Mouse (Mus musculus) heart, embryonic 12.5 days (tissue): ENCODE measurements at regions not wholly inside any gene's neighbourhood (a gene's known extent, or its start where the extent isn't known, plus 50 kb on each side); places are given as distances from the start of the nearest gene placed in this dataset.

Experiments
- ATAC-seq: fragments of 200-750 bp; cut with Nextera tagmentation; 2 replicates; pipeline ENCODE4 v1.8.0; 2017; ENCODE audit warnings: moderate TSS enrichment, moderate library complexity; ENCODE audit not compliant: insufficient number of reproducible peaks, low FRiP score
- H3K27ac ChIP-seq: fragments of 300-500 bp; sonication (generic); 2 replicates; pipeline ENCODE4 v1.5.1; 2016; ENCODE audit warnings: mild to moderate bottlenecking, moderate library complexity; ENCODE audit not compliant: poor library complexity, severe bottlenecking
- H3K27me3 ChIP-seq: fragments of 300-500 bp; sonication (generic); replicated peaks from 2 replicates; pipeline ENCODE4 v1.6.1; 2016; ENCODE audit warnings: mild to moderate bottlenecking, moderate library complexity
- H3K36me3 ChIP-seq: fragments of 300-500 bp; sonication (generic); 2 replicates; pipeline ENCODE4 v1.6.1; 2016; ENCODE audit warnings: mild to moderate bottlenecking, moderate library complexity
- H3K4me1 ChIP-seq: fragments of 300-500 bp; sonication (generic); replicated peaks from 2 replicates; pipeline ENCODE4 v1.6.1; 2016; ENCODE audit warnings: mild to moderate bottlenecking
- H3K4me2 ChIP-seq: fragments of 300-500 bp; sonication (generic); 2 replicates; pipeline ENCODE4 v1.6.1; 2016; ENCODE audit warnings: mild to moderate bottlenecking, moderate library complexity
- H3K4me3 ChIP-seq: fragments of 300-500 bp; sonication (generic); 2 replicates; pipeline ENCODE4 v1.5.1; 2016; ENCODE audit warnings: mild to moderate bottlenecking
- H3K9ac ChIP-seq: fragments of 300-500 bp; sonication (generic); 2 replicates; pipeline ENCODE4 v1.6.1; 2016; ENCODE audit warnings: mild to moderate bottlenecking, moderate library complexity
- H3K9me3 ChIP-seq: fragments of 300-500 bp; sonication (generic); replicated peaks from 2 replicates; pipeline ENCODE4 v1.6.1; 2016; ENCODE audit warnings: mild to moderate bottlenecking, moderate library complexity
- WGBS: fragments of 180-500 bp; shearing (Covaris S2); methylation state at CpG from one replicate; pipeline ENCODE4 v1.1.7; 2016; 5-methylcytosine and 5-hydroxymethylcytosine counted together

DNA sequence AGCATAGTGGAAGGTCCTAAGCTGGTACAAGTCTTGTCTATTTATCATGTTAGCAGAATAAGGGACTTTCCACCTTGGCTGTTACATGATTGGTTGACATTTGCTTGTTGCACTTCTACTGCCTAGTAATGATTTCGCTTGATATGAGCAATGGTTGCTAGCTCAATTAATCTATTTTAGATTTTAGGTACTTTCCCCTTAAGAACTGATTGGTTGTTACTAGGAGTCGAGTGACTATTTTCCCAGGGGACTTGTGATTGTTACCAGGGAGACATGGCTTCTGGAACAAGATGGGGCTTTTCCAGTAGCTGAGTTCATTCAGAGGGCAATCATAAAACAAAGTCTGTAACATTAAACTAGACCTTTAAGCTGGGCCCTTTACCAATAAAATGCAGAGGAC is 100.9 kb downstream of the Nup35 start:
- no peaks in the 10 kb centered on the region; the same call in 1 of the 2 replicates for H3K9me3 ChIP-seq
- no peak overlapping the region for H3K9ac ChIP-seq
- no peaks in the 10 kb centered on the region for H3K27me3 ChIP-seq
- ATAC-seq: no peak
- WGBS: 42% methylated on average over 2 of the region's 2 CpGs
- H3K4me1 ChIP-seq: no peaks in the 10 kb centered on the region
- H3K4me2 ChIP-seq: no peak overlapping the region
- no peak overlapping the region for H3K4me3 ChIP-seq
- no peak overlapping the region for H3K27ac ChIP-seq
- no peaks in the 10 kb centered on the region for H3K36me3 ChIP-seq

DNA sequence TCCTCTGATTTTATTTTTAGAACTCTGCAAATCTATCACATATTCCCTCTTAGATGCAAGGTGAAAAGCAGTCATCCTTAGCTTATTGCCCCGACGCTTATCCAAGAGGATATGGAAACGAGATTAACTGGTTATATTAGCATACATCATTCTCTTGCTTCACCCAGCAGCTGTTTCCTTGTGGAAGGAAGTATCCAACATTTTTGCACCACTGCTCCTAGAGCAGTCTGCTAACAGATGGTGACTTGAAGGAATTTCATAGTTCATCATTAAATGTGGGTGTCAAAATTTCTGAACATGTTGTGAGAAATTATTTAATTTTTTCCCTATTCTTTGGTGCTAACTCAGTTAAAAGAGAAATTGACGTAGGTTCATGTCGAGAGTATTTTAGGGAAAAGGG is 107.0 kb downstream of the Nup35 start:
- no peak for ATAC-seq
- no peak overlapping the region for H3K4me3 ChIP-seq
- WGBS: 56% methylated on average over 5 of the region's 5 CpGs
- H3K27me3 ChIP-seq: no peaks in the 10 kb centered on the region
- no peak overlapping the region for H3K4me2 ChIP-seq
- no peaks in the 10 kb centered on the region for H3K9me3 ChIP-seq
- H3K9ac ChIP-seq: no peak overlapping the region
- no peaks in the 10 kb centered on the region for H3K36me3 ChIP-seq
- H3K4me1 ChIP-seq: no peaks in the 10 kb centered on the region
- H3K27ac ChIP-seq: no peak overlapping the region

DNA sequence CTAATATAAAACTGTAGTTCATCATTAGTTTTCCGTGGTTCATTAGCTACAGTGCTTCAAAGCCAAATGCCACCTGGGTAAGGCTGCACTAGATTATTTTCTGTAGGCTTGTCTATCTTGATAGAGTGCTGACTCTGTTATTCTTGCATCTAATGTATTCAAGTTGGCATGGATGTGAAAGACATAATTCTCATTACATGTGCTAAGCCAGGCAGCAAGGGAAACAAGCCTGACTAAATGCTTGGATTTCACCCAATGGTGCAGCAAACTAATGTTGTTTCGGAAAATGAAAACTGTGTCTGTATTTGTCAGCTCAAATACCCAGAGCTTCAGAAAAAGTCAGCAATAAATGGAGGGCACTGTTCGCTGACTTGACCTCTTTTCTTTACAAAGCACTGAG is 114.3 kb downstream of the Nup35 start:
- 82% methylated on average over 3 of the region's 3 CpGs for WGBS
- Histone ChIP-seq H3K4me2 (no peak overlapping the region), H3K9ac (no peak overlapping the region), H3K9me3 (no peaks in the 10 kb centered on the region), H3K4me3 (no peak overlapping the region), H3K4me1 (no peaks in the 10 kb centered on the region), H3K27ac (no peak overlapping the region), H3K36me3 (no peaks in the 10 kb centered on the region), H3K27me3 (no peaks in the 10 kb centered on the region)
- no peak for ATAC-seq

DNA sequence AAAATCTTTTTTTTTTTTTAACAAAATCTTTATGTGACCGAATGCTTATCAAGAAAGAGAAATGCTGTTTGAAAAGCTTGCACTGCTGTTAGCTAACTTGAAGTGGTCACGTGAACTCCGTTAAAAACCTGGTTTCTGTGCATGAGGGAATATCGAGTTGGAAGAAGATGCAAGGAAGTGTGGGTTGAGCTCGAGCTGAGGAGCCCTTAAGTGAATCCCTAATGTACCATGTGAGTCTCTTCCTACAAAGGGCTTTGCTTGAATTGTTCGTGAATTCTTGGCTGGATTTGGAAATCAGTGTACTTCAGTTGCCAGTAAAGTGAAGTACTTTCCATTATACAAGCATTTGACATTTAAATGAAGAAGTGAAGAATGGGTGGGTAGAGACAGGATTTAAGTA is 129.7 kb downstream of the Nup35 start:
- H3K4me2 ChIP-seq: no peak overlapping the region
- no peak for ATAC-seq
- no peaks in the 10 kb centered on the region for H3K36me3 ChIP-seq
- H3K4me1 ChIP-seq: no peaks in the 10 kb centered on the region
- H3K9me3 ChIP-seq: peaks cover 2% of the 10 kb centered on the region
- no peak overlapping the region for H3K27ac ChIP-seq
- no peaks in the 10 kb centered on the region for H3K27me3 ChIP-seq
- H3K4me3 ChIP-seq: no peak overlapping the region
- no peak overlapping the region for H3K9ac ChIP-seq
- WGBS: 67% methylated on average over 6 of the region's 6 CpGs

DNA sequence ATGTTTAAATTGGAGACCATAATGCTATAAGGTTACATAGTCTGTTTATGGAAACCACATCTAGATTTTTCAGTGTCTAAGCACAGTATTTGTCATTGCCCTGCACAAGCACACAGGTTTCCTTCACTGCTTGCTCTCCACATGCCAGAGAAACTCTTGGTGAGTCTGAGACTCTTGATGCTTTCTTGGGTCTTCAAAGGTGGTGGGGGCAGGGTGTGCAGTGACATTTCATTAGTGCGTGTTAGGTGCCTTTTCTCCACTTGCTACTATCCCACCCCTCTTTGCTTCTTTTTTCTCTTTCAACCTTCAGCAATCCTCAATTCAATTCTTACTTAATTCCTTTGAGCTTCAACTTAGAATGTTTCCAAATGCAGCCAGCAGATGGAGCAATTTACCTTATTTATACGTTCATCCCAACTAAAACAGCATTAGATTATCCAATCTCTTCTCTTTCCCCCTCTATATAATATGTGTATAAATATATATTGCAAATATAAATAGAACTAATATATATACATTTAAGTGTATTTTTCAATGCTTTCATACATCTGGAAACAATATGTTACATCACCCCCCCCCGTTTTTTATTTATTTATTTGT is 145.1 kb downstream of the Nup35 start:
- no peak overlapping the region for H3K4me2 ChIP-seq
- ATAC-seq: no peak
- no peak overlapping the region for H3K4me3 ChIP-seq
- no peaks in the 10 kb centered on the region for H3K9me3 ChIP-seq
- WGBS: 32% methylated on average over 3 of the region's 3 CpGs
- H3K27me3 ChIP-seq: no peaks in the 10 kb centered on the region
- H3K36me3 ChIP-seq: no peaks in the 10 kb centered on the region
- H3K9ac ChIP-seq: no peak overlapping the region
- no peak overlapping the region for H3K27ac ChIP-seq
- no peaks in the 10 kb centered on the region for H3K4me1 ChIP-seq

DNA sequence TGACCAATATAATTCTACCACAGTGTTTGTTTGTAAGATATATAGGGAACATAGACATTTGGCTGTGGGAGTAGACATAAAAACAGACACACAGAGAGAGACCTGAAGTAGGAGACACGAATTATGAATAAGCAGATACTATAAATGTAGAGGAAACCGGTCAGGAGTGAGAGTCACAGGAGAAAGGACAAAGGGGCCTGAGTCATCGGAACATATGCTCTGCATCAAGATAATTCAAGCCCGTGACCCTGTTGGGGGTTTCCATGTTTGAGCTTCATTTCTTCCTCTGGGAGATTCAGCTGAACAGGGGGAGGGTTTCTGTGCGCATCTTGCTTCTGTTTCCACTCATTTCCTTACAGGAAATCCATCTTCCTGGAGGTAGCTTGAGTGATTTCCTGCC is 154.1 kb downstream of the Nup35 start:
- H3K27ac ChIP-seq: no peak overlapping the region
- 48% methylated on average over 5 of the region's 5 CpGs for WGBS
- no peaks in the 10 kb centered on the region for H3K4me1 ChIP-seq
- no peaks in the 10 kb centered on the region for H3K36me3 ChIP-seq
- H3K9me3 ChIP-seq: no peaks in the 10 kb centered on the region
- H3K9ac ChIP-seq: no peak overlapping the region
- H3K4me2 ChIP-seq: no peak overlapping the region
- no peaks in the 10 kb centered on the region for H3K27me3 ChIP-seq
- no peak for ATAC-seq
- H3K4me3 ChIP-seq: no peak overlapping the region

DNA sequence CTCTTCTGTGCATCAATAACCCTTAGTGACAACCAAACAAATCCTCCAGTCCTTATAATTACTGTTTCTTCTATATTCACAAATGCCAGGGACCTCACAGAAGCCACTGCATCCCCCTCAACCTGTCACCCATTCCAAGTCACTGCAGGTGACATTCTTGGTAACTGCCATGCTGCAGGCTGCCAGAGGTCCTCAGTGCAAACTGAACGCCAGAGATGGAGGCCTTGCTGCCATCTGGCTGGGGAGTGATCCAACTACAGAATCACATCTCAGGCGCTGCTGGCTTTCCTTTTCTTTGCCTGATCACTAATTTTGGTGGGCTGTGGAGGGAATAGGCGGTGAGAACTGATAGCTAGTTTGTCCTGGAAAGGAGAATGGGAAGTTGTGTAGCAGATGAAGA is 155.4 kb downstream of the Nup35 start:
- 66% methylated on average over 3 of the region's 3 CpGs for WGBS
- ATAC-seq: no peak
- Histone ChIP-seq H3K4me3 (no peak overlapping the region), H3K36me3 (no peaks in the 10 kb centered on the region), H3K9ac (no peak overlapping the region), H3K4me2 (no peak overlapping the region), H3K4me1 (no peaks in the 10 kb centered on the region), H3K27me3 (no peaks in the 10 kb centered on the region), H3K9me3 (no peaks in the 10 kb centered on the region), H3K27ac (no peak overlapping the region)

DNA sequence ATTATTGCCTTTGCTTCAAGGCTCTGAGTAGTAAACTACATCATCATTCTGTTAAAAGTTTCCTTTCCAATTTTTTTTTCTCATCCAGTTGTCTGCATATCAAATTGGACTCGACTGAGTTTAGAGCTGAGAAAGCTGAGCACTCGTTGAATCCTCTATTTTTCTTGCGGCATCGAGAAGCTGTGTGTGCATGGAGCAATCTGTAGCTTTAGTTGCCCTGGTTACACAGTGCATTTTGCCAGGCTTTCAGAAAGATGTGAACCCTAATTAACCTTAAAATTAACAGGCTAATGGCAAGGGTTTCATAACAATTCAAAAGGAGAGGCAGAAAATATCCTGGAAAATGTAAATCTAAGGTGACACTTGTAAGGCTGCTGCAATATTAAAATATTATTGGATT is 169.3 kb downstream of the Nup35 start:
- WGBS: 82% methylated on average over 4 of the region's 4 CpGs
- Histone ChIP-seq H3K36me3 (no peaks in the 10 kb centered on the region), H3K4me2 (no peak overlapping the region), H3K27ac (no peak overlapping the region), H3K4me3 (no peak overlapping the region), H3K4me1 (peaks cover 6% of the 10 kb centered on the region; the same call in 1 of the 2 replicates), H3K27me3 (no peaks in the 10 kb centered on the region), H3K9me3 (no peaks in the 10 kb centered on the region), H3K9ac (no peak overlapping the region)
- ATAC-seq: no peak

DNA sequence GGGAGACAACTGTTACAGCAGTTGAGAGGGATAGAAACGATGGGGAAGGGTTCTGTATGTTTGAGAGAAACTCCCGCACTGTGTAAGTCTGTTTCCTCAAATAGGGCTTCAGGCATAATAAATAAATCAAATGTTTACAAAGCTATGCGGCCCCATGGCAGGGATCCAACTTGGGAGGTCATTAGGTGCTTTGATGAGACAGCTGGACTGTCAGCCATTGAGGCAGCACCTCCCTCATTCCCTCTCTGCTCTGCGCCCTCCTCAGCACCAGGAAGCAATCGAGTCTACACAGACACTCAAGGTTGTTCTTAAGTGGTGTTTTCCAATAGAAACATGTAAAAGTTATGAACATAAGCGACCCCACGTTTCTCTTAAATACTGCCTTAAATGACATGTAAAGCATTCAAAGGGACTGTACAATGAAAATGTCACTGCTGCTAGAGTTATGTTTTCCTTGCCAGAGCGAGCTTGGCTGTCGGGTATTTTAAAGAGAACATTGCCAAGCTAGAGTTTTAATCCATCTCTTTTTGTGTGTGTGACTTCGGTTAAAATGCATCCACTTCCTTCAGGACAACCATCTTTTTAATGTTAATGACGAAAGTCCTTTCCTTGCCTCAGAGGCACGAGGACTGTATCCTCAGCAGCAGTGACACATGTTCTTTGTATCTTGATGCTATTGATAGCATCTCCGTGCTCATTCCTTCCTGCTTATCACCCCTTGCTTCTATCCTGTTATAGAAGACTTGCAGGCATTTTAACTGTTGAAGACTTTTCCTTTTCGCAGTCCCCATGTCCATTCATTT is 176.5 kb downstream of the Nup35 start:
- H3K36me3 ChIP-seq: no peaks in the 10 kb centered on the region
- no peak overlapping the region for H3K4me3 ChIP-seq
- H3K4me1 ChIP-seq: peaks cover 4% of the 10 kb centered on the region; the same call in 1 of the 2 replicates
- H3K9ac ChIP-seq: no peak overlapping the region
- no peaks in the 10 kb centered on the region for H3K27me3 ChIP-seq
- ATAC-seq: no peak
- no peak overlapping the region for H3K27ac ChIP-seq
- no peak overlapping the region for H3K4me2 ChIP-seq
- WGBS: 69% methylated on average over 14 of the region's 14 CpGs
- no peaks in the 10 kb centered on the region for H3K9me3 ChIP-seq

DNA sequence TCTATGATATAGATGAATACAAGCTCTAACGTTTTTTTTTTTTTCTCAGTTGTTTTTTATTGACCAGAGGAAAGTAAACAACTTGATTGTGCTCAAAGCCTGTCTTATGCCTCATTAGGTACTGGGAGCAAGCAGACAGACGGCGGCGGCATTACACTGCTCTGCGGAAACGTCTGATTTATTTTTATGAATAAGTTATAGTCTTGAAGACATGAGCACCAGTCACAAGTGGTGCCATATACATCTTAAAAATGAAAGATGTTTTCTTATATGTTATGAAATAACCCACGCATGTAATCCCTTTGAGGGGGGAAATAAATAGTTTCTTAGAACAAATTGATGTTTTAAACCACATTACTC is 177.1 kb downstream of the Nup35 start:
- H3K9me3 ChIP-seq: no peaks in the 10 kb centered on the region
- H3K9ac ChIP-seq: no peak overlapping the region
- H3K4me2 ChIP-seq: no peak overlapping the region
- H3K36me3 ChIP-seq: no peaks in the 10 kb centered on the region
- no peak for ATAC-seq
- H3K27me3 ChIP-seq: no peaks in the 10 kb centered on the region
- peaks cover 4% of the 10 kb centered on the region; the same call in 1 of the 2 replicates for H3K4me1 ChIP-seq
- 80% methylated on average over 7 of the region's 7 CpGs for WGBS
- no peak overlapping the region for H3K27ac ChIP-seq
- H3K4me3 ChIP-seq: no peak overlapping the region

DNA sequence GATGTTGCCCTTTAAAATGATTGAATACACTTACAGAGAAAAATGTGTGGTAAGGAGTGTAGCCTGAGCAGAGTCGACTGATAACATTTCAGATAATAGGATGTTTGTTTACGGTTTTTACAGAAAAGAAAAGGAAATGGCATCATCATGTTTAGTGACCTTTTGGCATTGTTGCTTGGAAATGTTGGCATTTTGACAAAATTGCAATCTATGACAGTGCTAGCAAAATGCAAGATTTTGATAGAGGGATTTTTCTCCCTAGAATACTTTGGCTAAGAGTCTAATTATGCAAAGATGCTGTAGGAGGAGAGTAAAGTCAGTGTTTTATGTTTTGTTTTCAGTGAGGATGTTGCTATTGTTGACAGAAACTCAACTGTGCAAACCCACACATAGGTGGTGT is 202.2 kb downstream of the Nup35 start:
- H3K4me3 ChIP-seq: no peak overlapping the region
- no peaks in the 10 kb centered on the region for H3K9me3 ChIP-seq
- H3K4me2 ChIP-seq: no peak overlapping the region
- ATAC-seq: no peak
- no peak overlapping the region for H3K9ac ChIP-seq
- 57% methylated on average over 2 of the region's 2 CpGs for WGBS
- no peak overlapping the region for H3K27ac ChIP-seq
- no peaks in the 10 kb centered on the region for H3K4me1 ChIP-seq
- H3K36me3 ChIP-seq: no peaks in the 10 kb centered on the region
- H3K27me3 ChIP-seq: no peaks in the 10 kb centered on the region

DNA sequence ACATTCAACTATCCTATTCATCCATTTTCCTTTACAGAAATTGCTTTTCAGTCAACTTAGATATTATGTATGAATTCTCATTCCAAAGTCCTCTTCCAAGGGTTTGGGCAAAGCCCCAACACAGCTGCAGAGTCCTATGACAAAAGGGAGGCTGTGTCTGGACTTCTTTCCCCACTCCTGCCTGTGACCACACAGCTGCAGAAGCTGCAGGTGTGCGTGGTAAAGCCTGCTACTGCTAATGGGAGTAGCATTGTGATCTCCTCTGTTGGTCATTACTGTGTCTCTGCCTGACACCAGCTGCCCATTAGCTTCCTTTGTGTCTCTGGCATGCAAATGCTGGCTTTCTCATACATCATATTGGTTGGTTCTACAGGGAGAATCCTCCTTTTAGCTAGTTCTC is 234.0 kb downstream of the Nup35 start:
- Histone ChIP-seq H3K36me3 (no peaks in the 10 kb centered on the region), H3K27ac (no peak overlapping the region), H3K9me3 (no peaks in the 10 kb centered on the region), H3K4me3 (no peak overlapping the region), H3K4me2 (no peak overlapping the region), H3K9ac (no peak overlapping the region), H3K4me1 (peaks cover 12% of the 10 kb centered on the region), H3K27me3 (no peaks in the 10 kb centered on the region)
- no peak for ATAC-seq
- 82% methylated on average over 1 of the region's 1 CpGs for WGBS
